Mouse (Mus musculus) layer of hippocampus, adult 9-10 months (tissue): Measurements from ENCODE around the gene Cst9.

Experiments used
- DNase-seq: peaks from one replicate; pipeline ENCODE4 v3.0.0; 2022; ENCODE audit warnings: low spot score

Gene Cst9

GRCm38 (mm10) chr2:148877016-148877770 lies 42.2 kb downstream of the Cst9 start:
- no peak for DNase-seq

- DNase-seq, result no peak
These were observed 43.7 kb downstream of the Cst9 start for GRCm38 (mm10) chr2:148878641-148879130.

DNA sequence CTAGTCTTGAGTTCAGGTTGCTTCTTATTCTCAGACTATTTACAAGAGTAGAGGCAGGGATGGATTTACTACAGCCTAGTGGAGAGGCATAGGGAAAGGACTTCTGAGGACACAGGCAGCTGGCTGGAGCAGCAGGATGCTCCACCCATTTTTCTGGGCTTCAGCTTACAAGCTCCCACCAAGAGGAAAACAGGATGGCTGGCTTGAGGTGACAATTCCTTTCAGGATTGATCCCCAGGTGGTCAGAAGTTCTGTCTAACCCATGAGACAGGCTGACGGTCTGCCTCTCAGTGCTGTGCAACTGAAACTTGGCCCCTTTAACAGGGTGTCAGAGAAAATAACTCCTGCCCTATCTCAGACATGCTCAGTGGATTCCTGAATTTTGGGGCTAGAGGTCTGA lies 44.3 kb downstream of the Cst9 start:
- no peak for DNase-seq

DNA sequence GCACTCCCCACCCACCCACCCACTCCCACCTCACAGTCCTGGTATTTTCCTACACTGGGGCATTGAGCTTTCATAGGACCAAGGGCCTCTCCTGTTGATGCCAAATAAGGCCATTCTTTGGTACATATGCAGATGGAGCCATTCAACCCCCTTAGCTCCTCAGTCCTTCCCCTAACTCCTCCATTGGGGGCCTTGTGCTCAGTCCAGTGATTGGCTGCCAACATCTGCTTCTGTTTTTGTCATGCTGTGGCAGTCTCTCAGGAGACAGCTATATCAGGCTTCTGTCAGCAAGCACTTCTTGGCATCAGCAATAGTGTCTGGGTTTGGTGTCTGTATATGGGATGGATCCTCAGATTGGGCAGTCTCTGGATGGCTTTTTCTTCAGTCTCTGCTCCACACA lies 49.8 kb downstream of the Cst9 start:
- no peak for DNase-seq
